Mouse (Mus musculus): ENCODE data around the gene Npcd. TPM values are rescaled to one million over a fixed set of nuclear protein-coding genes. Genes with fewer than 3 reads are reported as not detected.

Npcd gene
- total and polyA plus RNA-seq, 3 experiments, result 0.29 to 0.31 (median 0.30) TPM

DNA sequence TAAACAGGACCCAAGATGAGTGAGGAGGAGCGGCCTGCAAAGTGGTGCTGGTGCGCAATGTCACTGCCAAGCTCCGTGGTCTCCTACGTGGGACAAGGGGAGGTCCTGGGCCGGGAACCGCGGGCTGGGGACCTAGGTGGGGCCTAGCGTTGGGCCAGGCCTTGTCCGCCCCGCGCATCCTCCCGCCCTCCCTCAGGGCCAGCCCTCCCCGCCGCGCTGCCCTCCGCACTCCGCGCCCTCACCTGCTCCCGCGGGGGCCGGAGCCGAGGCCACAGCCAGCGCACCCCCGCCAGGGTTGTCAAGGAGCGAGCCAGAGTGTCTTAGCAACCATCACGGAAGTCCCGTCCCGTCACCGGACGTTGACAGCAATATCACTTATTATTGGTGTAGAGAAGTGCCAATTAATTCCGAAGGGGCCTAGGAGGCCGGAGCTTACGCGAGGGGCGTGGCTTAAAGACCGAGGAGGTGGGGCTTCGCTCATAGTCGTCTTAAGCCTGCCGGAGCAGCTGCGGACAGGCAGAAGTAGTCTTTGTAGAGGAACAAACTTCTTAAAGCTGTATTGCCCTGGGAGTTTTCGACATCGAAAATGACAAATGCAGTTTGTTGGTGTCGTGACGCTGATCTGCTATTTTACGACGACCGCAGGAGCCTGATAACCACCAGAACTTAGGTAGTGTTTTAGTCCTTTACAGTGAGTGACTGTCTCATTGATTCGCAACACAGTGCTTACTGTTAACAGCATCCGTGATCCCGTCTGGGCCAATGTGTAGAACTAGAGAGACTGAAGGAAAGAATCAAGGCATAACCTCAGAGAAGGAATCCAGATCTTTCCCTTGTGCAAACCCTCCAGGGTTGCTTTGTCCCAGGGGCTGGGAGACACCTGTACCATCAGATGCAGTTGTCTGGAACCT, 59.7 kb downstream of the Npcd start:
- H3K9ac ChIP-seq (ENCODE audit: low read depth, low read length), result peak overlapping the region; percentile 71
- peak; percentile 94 to 97 for DNase-seq
- H3K4me3 ChIP-seq, result peak overlapping the region; percentile 79
- H3K27ac ChIP-seq, result peak overlapping the region; percentile 85
- intact Hi-C loops (cut with DNase I), result loop anchor here (2.0 kb wide), 1 partner anchor 60 kb away; the partner anchor contains the start of genes Cbx6 and Npcd
- H3K27me3 ChIP-seq (ENCODE audit: control insufficient read depth, insufficient read depth, low read length), result no peaks in the 10 kb centered on the region
- no peaks in the 10 kb centered on the region for H3K36me3 ChIP-seq (ENCODE audit: control insufficient read depth, insufficient read depth, low read length)
- peaks cover 3% of the 10 kb centered on the region for H3K79me2 ChIP-seq (replicated peaks; ENCODE audit: control insufficient read depth, insufficient read depth, low read length)
- WGBS, result under 1% methylated on average over 50 of the region's 50 CpGs
- TF ChIP-seq CTCF (IDR thresholded peaks at IDR 0.05) (no peak), POLR2A (IDR thresholded peaks at IDR 0.05; ENCODE audit: insufficient read depth, low read depth, low read length) (peak; percentile 76), EP300 (IDR thresholded peaks at IDR 0.05; ENCODE audit: insufficient read depth, low read depth, low read length) (peak; percentile 44; the same call in 1 of the 2 replicates)
- peaks cover 8% of the 10 kb centered on the region for H3K4me1 ChIP-seq (ENCODE audit: control insufficient read depth, insufficient read depth, low read length)

DNA sequence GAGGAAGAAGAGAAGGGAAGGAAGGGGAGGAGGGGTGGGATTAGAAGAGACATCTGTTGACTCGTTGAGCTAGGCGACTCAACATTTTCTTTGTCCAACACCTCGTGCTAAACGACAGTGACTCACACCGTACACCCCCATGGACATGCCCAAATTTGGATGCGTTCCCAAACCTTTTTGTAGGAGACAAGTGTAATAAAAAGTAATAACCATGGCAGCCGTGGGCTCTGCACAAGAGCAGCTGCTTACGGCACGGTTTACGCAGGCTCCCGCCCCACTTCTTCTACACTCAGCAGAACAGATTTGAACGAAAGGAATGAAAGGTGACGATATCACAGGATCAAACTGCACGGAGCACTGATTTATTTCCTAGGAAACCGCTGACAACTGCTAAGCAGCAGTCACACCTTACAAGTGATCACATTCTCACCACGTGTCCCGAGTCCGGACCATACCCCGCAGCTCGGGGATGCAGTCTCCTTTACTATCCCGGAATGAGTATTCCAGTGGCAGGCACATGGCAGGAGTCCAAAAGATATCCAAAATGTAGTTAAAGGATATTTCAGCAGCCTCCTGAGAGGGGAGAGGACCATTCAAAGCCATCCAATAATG, 63.3 kb downstream of the Npcd start:
- 50% methylated on average over 21 of the region's 21 CpGs for WGBS
- Histone ChIP-seq H3K4me3 (no peak overlapping the region), H3K27ac (no peak overlapping the region), H3K4me1 (ENCODE audit: control insufficient read depth, insufficient read depth, low read length) (peaks cover 21% of the 10 kb centered on the region), H3K9ac (ENCODE audit: low read depth, low read length) (no peak overlapping the region), H3K79me2 (replicated peaks; ENCODE audit: control insufficient read depth, insufficient read depth, low read length) (peaks cover 3% of the 10 kb centered on the region), H3K27me3 (ENCODE audit: control insufficient read depth, insufficient read depth, low read length) (no peaks in the 10 kb centered on the region), H3K36me3 (ENCODE audit: control insufficient read depth, insufficient read depth, low read length) (no peaks in the 10 kb centered on the region)
- intact Hi-C loops (cut with DNase I), result no loop called here
- no peak for DNase-seq
- TF ChIP-seq EP300 (IDR thresholded peaks at IDR 0.05; ENCODE audit: insufficient read depth, low read depth, low read length) (no peak), POLR2A (IDR thresholded peaks at IDR 0.05; ENCODE audit: insufficient read depth, low read depth, low read length) (no peak), CTCF (IDR thresholded peaks at IDR 0.05) (no peak)

GRCm38 (mm10) chr15:79768302-79768701, 65.7 kb downstream of the Npcd start:
- intact Hi-C loops (cut with DNase I), result no loop called here
- H3K4me1 ChIP-seq (ENCODE audit: control insufficient read depth, insufficient read depth, low read length), result peaks cover 27% of the 10 kb centered on the region
- WGBS, result 28% methylated on average over 6 of the region's 6 CpGs
- H3K36me3 ChIP-seq (ENCODE audit: control insufficient read depth, insufficient read depth, low read length), result no peaks in the 10 kb centered on the region
- no peak for DNase-seq
- peaks cover 3% of the 10 kb centered on the region for H3K79me2 ChIP-seq (replicated peaks; ENCODE audit: control insufficient read depth, insufficient read depth, low read length)
- no peaks in the 10 kb centered on the region for H3K27me3 ChIP-seq (ENCODE audit: control insufficient read depth, insufficient read depth, low read length)
- H3K9ac ChIP-seq (ENCODE audit: low read depth, low read length), result 0 out of 2 replicates have a peak overlapping the region, but pooled peaks have one; percentile 13
- peak overlapping the region; percentile 75 for H3K27ac ChIP-seq
- no peak overlapping the region for H3K4me3 ChIP-seq
- TF ChIP-seq EP300 (IDR thresholded peaks at IDR 0.05; ENCODE audit: insufficient read depth, low read depth, low read length) (no peak), POLR2A (IDR thresholded peaks at IDR 0.05; ENCODE audit: insufficient read depth, low read depth, low read length) (no peak), CTCF (IDR thresholded peaks at IDR 0.05) (no peak)

DNA sequence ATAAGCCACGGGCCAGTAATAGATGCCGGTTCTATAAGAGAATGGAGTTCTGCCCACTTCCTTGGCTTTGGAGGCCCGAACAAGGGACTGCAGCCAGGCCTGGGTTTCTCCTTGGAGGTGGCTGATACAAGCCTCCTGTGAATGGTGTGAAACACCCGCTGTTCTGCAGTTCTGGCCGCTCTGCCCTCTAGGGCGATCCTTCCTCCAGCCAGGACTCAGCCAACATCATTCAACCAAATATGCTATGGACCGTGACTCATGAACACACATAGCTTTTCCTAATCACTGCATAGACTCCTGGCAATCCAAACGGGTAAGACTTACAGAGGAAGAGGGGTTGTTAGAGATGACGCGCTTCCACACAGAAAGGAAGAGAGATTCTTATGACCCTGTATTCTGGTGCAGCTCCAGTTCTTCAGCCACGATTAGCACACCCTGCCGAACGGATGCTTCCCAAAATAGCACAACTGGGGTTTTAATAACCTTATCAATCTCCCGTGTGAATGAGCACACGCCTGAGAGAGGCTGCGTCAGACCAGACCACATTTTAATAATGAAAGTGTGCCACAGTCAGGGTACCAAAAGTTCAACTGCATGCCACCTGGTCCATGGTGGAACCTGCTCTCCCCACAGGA, 66.6 kb downstream of the Npcd start:
- intact Hi-C loops (cut with DNase I), result no loop called here
- WGBS, result 31% methylated on average over 16 of the region's 16 CpGs
- Histone ChIP-seq H3K79me2 (replicated peaks; ENCODE audit: control insufficient read depth, insufficient read depth, low read length) (peaks cover 1% of the 10 kb centered on the region; the same call in 1 of the 2 replicates), H3K9ac (ENCODE audit: low read depth, low read length) (peak overlapping the region; percentile 31; the same call in 1 of the 2 replicates), H3K27ac (peak overlapping the region; percentile 75), H3K4me3 (peak overlapping the region; percentile 6; the same call in 1 of the 2 replicates), H3K36me3 (ENCODE audit: control insufficient read depth, insufficient read depth, low read length) (no peaks in the 10 kb centered on the region), H3K27me3 (ENCODE audit: control insufficient read depth, insufficient read depth, low read length) (no peaks in the 10 kb centered on the region), H3K4me1 (ENCODE audit: control insufficient read depth, insufficient read depth, low read length) (peaks cover 27% of the 10 kb centered on the region)
- DNase-seq, result no peak
- TF ChIP-seq EP300 (IDR thresholded peaks at IDR 0.05; ENCODE audit: insufficient read depth, low read depth, low read length) (no peak), POLR2A (IDR thresholded peaks at IDR 0.05; ENCODE audit: insufficient read depth, low read depth, low read length) (no peak), CTCF (IDR thresholded peaks at IDR 0.05) (no peak)

DNA sequence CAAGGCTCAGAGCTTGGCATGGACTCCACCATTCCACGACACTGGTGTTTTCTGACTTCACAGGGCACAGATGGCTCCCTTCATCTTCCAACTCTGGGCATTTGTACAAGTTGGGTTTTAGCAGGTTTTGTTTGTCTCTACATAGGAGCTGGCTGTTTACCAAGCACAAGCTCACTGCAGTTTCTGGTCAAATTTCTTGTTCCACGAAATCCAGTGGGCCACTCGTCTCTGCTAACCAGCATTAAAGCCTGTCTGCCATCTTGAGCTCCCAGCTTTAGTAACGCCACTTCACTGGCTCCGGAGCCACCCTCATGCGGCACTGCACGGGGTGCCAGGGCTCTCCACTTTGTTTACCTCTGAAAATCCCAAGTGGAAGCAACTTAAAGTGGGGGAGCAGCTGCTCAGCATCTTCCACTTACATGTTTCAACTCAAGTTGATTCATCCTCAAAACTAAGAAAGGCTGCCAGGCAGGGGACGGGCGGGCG, 67.4 kb downstream of the Npcd start:
- Histone ChIP-seq H3K36me3 (ENCODE audit: control insufficient read depth, insufficient read depth, low read length) (no peaks in the 10 kb centered on the region), H3K27ac (no peak overlapping the region; the same call in none of the 2 replicates), H3K4me3 (no peak overlapping the region), H3K79me2 (replicated peaks; ENCODE audit: control insufficient read depth, insufficient read depth, low read length) (peaks cover 1% of the 10 kb centered on the region; the same call in 1 of the 2 replicates), H3K27me3 (ENCODE audit: control insufficient read depth, insufficient read depth, low read length) (no peaks in the 10 kb centered on the region), H3K4me1 (ENCODE audit: control insufficient read depth, insufficient read depth, low read length) (peaks cover 27% of the 10 kb centered on the region), H3K9ac (ENCODE audit: low read depth, low read length) (no peak overlapping the region)
- TF ChIP-seq CTCF (IDR thresholded peaks at IDR 0.05) (no peak), EP300 (IDR thresholded peaks at IDR 0.05; ENCODE audit: insufficient read depth, low read depth, low read length) (no peak), POLR2A (IDR thresholded peaks at IDR 0.05; ENCODE audit: insufficient read depth, low read depth, low read length) (no peak)
- no peak for DNase-seq
- WGBS, result 86% methylated on average over 10 of the region's 10 CpGs
- intact Hi-C loops (cut with DNase I), result no loop called here

Data from heart, adult 2 months (tissue).